In the genomic region with DNA sequence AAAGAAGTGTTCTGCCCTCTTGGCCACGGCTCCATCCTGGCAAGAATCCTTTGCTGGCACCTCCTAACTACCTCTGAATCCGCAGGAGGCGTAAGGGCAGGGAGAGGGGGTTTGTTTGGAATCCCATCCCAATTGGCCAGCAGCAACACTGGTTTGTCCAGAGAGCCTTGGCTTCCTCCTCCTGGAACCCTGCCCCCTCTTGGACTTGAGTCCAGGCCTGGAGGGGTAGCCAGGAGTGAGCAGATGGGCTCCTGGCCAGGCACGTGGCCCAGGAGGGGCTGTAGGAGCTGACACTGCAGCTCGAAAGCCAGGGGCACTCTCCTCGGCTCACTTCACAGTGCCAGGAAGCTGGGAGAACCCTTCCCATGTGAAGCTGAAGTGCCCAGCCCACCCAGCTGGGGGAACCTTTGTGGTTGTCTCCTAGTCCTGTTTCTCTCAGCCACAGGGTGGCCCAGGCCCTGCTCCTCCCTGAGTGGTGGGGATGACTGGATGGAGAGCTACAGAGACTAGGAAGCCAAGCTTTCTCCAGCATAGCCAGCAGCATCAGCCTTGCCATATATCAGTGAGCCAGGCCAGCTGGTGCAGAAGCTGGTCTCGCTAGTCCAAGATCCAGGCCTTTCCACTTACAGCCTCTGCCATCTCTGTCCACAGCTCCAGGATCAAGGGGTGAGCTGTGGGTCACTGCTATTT, we compare ENCODE assay signal across 8 mouse cellular contexts.
DNase-seq lines count a peak whose midpoint lies in the region; ATAC-seq and TF ChIP-seq lines count a peak whose summit lies in the region.

No protein-coding gene starts in this region.

- H3K9ac ChIP-seq in forebrain, embryonic 14.5 days (ENCODE audit: low read length): no peak overlapping the region
- H3K9ac ChIP-seq in kidney, embryonic 16.5 days (replicated peaks; ENCODE audit: low read length): no peak overlapping the region
- no peak overlapping the region for H3K9ac ChIP-seq in stomach, postnatal 0 days (ENCODE audit: low read length)

- no peaks in the 10 kb centered on the region for H3K36me3 ChIP-seq in forebrain, embryonic 14.5 days (ENCODE audit: control insufficient read depth, insufficient read depth, low read length)
- H3K36me3 ChIP-seq in forebrain, embryonic 10.5 days (replicated peaks): no peaks in the 10 kb centered on the region
- no peaks in the 10 kb centered on the region for H3K36me3 ChIP-seq in kidney, embryonic 16.5 days (ENCODE audit: insufficient read depth, low read length)
- no peaks in the 10 kb centered on the region for H3K36me3 ChIP-seq in stomach, postnatal 0 days (ENCODE audit: control insufficient read depth, insufficient read depth, low read length)
- no peaks in the 10 kb centered on the region for H3K36me3 ChIP-seq in thymus, adult 2 months (ENCODE audit: control insufficient read depth, insufficient read depth, low read length)

- no peaks in the 10 kb centered on the region for H3K9me3 ChIP-seq in forebrain, embryonic 14.5 days (replicated peaks; ENCODE audit: control insufficient read depth, low read length)
- no peaks in the 10 kb centered on the region for H3K9me3 ChIP-seq in forebrain, embryonic 10.5 days
- peaks cover 4% of the 10 kb centered on the region; the same call in 1 of the 2 replicates for H3K9me3 ChIP-seq in kidney, embryonic 16.5 days (ENCODE audit: low read length)
- H3K9me3 ChIP-seq in stomach, postnatal 0 days (ENCODE audit: control insufficient read depth, low read length): no peaks in the 10 kb centered on the region

- H3K4me2 ChIP-seq in forebrain, embryonic 14.5 days (ENCODE audit: low read length): no peak overlapping the region
- no peak overlapping the region for H3K4me2 ChIP-seq in kidney, embryonic 16.5 days (replicated peaks; ENCODE audit: low read depth, low read length)
- H3K4me2 ChIP-seq in stomach, postnatal 0 days (replicated peaks; ENCODE audit: low read depth): no peak overlapping the region

- H3K4me3 ChIP-seq in forebrain, embryonic 14.5 days (ENCODE audit: low read depth, low read length): no peak overlapping the region
- no peak overlapping the region for H3K4me3 ChIP-seq in forebrain, embryonic 10.5 days
- H3K4me3 ChIP-seq in kidney, embryonic 16.5 days (ENCODE audit: low read length): no peak overlapping the region
- H3K4me3 ChIP-seq in lung, adult 2 months (replicated peaks; ENCODE audit: extremely low read depth, low read depth, low read length): no peak overlapping the region
- no peak overlapping the region for H3K4me3 ChIP-seq in stomach, postnatal 0 days (ENCODE audit: low read depth, low read length)
- no peak overlapping the region for H3K4me3 ChIP-seq in thymus, adult 2 months (ENCODE audit: control insufficient read depth, insufficient read depth, low read length)

- no peaks in the 10 kb centered on the region for H3K27me3 ChIP-seq in forebrain, embryonic 14.5 days (replicated peaks; ENCODE audit: control insufficient read depth, insufficient read depth, low read length)
- H3K27me3 ChIP-seq in forebrain, embryonic 10.5 days (ENCODE audit: poor library complexity, severe bottlenecking): no peaks in the 10 kb centered on the region
- no peaks in the 10 kb centered on the region for H3K27me3 ChIP-seq in kidney, embryonic 16.5 days (ENCODE audit: insufficient read depth, low read length)
- no peaks in the 10 kb centered on the region for H3K27me3 ChIP-seq in stomach, postnatal 0 days (ENCODE audit: control insufficient read depth, insufficient read depth, low read length)
- H3K27me3 ChIP-seq in thymus, adult 2 months (ENCODE audit: control insufficient read depth, insufficient read depth, low read length): no peaks in the 10 kb centered on the region

- 61% methylated on average over 7 of the region's 7 CpGs for WGBS in forebrain, embryonic 14.5 days
- 82% methylated on average over 7 of the region's 7 CpGs for WGBS in forebrain, embryonic 10.5 days
- 57% methylated on average over 7 of the region's 7 CpGs for WGBS in kidney, embryonic 16.5 days
- WGBS in lung, adult 2 months: 52% methylated on average over 7 of the region's 7 CpGs
- WGBS in stomach, postnatal 0 days: 52% methylated on average over 7 of the region's 7 CpGs
- WGBS in thymus, adult 2 months: 88% methylated on average over 7 of the region's 7 CpGs

- no peak overlapping the region for H3K27ac ChIP-seq in forebrain, embryonic 14.5 days (ENCODE audit: low read depth, low read length)
- H3K27ac ChIP-seq in forebrain, embryonic 10.5 days: no peak overlapping the region; the same call in 1 of the 2 replicates
- no peak overlapping the region for H3K27ac ChIP-seq in kidney, embryonic 16.5 days (ENCODE audit: low read length)
- H3K27ac ChIP-seq in stomach, postnatal 0 days (replicated peaks): no peak overlapping the region
- H3K27ac ChIP-seq in thymus, adult 2 months (ENCODE audit: control insufficient read depth, insufficient read depth, low read length): no peak overlapping the region

- TF ChIP-seq POLR2A in lung, adult 2 months (IDR thresholded peaks at IDR 0.05; ENCODE audit: borderline replicate concordance, extremely low read depth, low read depth, low read length): no peak
- no peak for TF ChIP-seq POLR2A in thymus, adult 2 months (IDR thresholded peaks at IDR 0.05; ENCODE audit: control insufficient read depth, extremely low read depth, insufficient read depth, low read length, poor library complexity)

- ATAC-seq in forebrain, embryonic 14.5 days: peak; percentile 46; the same call in 1 of the 2 replicates
- ATAC-seq in kidney, embryonic 16.5 days (ENCODE audit: low FRiP score, low TSS enrichment): peak; percentile 69; the same call in 1 of the 2 replicates
- ATAC-seq in stomach, postnatal 0 days (ENCODE audit: low FRiP score, low TSS enrichment): peak; percentile 58; the same call in 1 of the 2 replicates

- peak; percentile 58 for DNase-seq in forebrain, embryonic 14.5 days (ENCODE audit: low spot score)
- no peak for DNase-seq in forebrain, embryonic 10.5 days (ENCODE audit: extremely low spot score, low spot score)
- DNase-seq in brain, adult 2 months (ENCODE audit: low read depth, low spot score): peak; percentile 58
- DNase-seq in gastrocnemius, adult 18-20 months (ENCODE audit: low spot score): peak; percentile 85
- DNase-seq in lung, adult 2 months: peak; percentile 46
- DNase-seq in stomach, postnatal 0 days (ENCODE audit: low spot score): no peak
- DNase-seq in thymus, adult 2 months: no peak

- no peak for TF ChIP-seq CTCF in lung, adult 2 months (IDR thresholded peaks at IDR 0.05; ENCODE audit: insufficient read depth, low read length)
- no peak; the same call in 1 of the 2 replicates for TF ChIP-seq CTCF in stomach, postnatal 0 days (IDR thresholded peaks at IDR 0.05; ENCODE audit: low read depth)
- TF ChIP-seq CTCF in thymus, adult 2 months (IDR thresholded peaks at IDR 0.05; ENCODE audit: borderline replicate concordance, control insufficient read depth, extremely low read depth, insufficient read depth, low read length, poor library complexity): no peak

- no peak for TF ChIP-seq EP300 in stomach, postnatal 0 days (optimal IDR thresholded peaks at IDR 0.05)

- H3K4me1 ChIP-seq in forebrain, embryonic 14.5 days (ENCODE audit: control insufficient read depth, insufficient read depth, low read length): peaks cover 4% of the 10 kb centered on the region; the same call in 1 of the 2 replicates
- H3K4me1 ChIP-seq in forebrain, embryonic 10.5 days: peaks cover 10% of the 10 kb centered on the region
- peaks cover 7% of the 10 kb centered on the region for H3K4me1 ChIP-seq in kidney, embryonic 16.5 days (ENCODE audit: insufficient read depth, low read length)
- H3K4me1 ChIP-seq in lung, adult 2 months (ENCODE audit: control insufficient read depth, insufficient read depth, low read length): no peaks in the 10 kb centered on the region
- no peaks in the 10 kb centered on the region for H3K4me1 ChIP-seq in stomach, postnatal 0 days (replicated peaks; ENCODE audit: control insufficient read depth, insufficient read depth)
- no peaks in the 10 kb centered on the region for H3K4me1 ChIP-seq in thymus, adult 2 months (replicated peaks; ENCODE audit: control insufficient read depth, insufficient read depth, low read length)

Comparison
In these comparisons a context has a peak if more than half of its experiments do, and no peak if none do; other contexts are left out.
1. DNase-seq: peak in forebrain, embryonic 14.5 days (single experiment), brain, adult 2 months (single experiment), gastrocnemius, adult 18-20 months (single experiment) and lung, adult 2 months (single experiment); none in forebrain, embryonic 10.5 days (single experiment), stomach, postnatal 0 days (single experiment) and thymus, adult 2 months (single experiment).
2. Peak in every context shown above with its lines, with median percentiles within 50 percentile points of each other: ATAC-seq.